Mouse (Mus musculus) ovary, postnatal 10 days (tissue): ENCODE measurements around the gene Aff4.

Experiments
- DNase-seq: peaks from one replicate; pipeline ENCODE4 v3.0.0; 2022; ENCODE audit warnings: low spot score

Aff4 gene

GRCm38 (mm10) chr11:53428716-53429057, 78.1 kb downstream of the Aff4 start:
- DNase-seq: no peak

GRCm38 (mm10) chr11:53429182-53429581, 78.5 kb downstream of the Aff4 start:
- no peak for DNase-seq

- no peak for DNase-seq
Observed at GRCm38 (mm10) chr11:53430300-53430669, 79.7 kb downstream of the Aff4 start.

GRCm38 (mm10) chr11:53430670-53431346, 80.2 kb downstream of the Aff4 start, which contains the start of the genes Uqcrq and Gdf9:
TSS of gene Uqcrq (minus strand) at chr11:53430831.
TSS of gene Gdf9 (plus strand) at chr11:53431023.
- DNase-seq: peak; percentile 91

- DNase-seq: no peak
Observed at GRCm38 (mm10) chr11:53431347-53432056, 80.9 kb downstream of the Aff4 start.

GRCm38 (mm10) chr11:53433057-53433456, 82.4 kb downstream of the Aff4 start:
- no peak for DNase-seq

GRCm38 (mm10) chr11:53435504-53435903, 84.9 kb downstream of the Aff4 start:
- DNase-seq: no peak

GRCm38 (mm10) chr11:53436338-53436737, 85.7 kb downstream of the Aff4 start:
- no peak for DNase-seq

GRCm38 (mm10) chr11:53441921-53442320, 91.3 kb downstream of the Aff4 start:
- DNase-seq: no peak

GRCm38 (mm10) chr11:53443861-53444260, 93.2 kb downstream of the Aff4 start:
- DNase-seq: no peak

- no peak for DNase-seq
Observed at GRCm38 (mm10) chr11:53445562-53445961, 94.9 kb downstream of the Aff4 start.

- DNase-seq: no peak
Observed at GRCm38 (mm10) chr11:53446183-53446582, 95.5 kb downstream of the Aff4 start.

- no peak for DNase-seq
Observed at GRCm38 (mm10) chr11:53447996-53448395, 97.4 kb downstream of the Aff4 start.

- no peak for DNase-seq
Observed at GRCm38 (mm10) chr11:53448529-53448928, 97.9 kb downstream of the Aff4 start.

GRCm38 (mm10) chr11:53450070-53450705, 99.6 kb downstream of the Aff4 start:
- no peak for DNase-seq

- DNase-seq: no peak
Observed at GRCm38 (mm10) chr11:53451361-53451760, 100.7 kb downstream of the Aff4 start.

- DNase-seq: no peak
Observed at GRCm38 (mm10) chr11:53452396-53452795, 101.8 kb downstream of the Aff4 start.

GRCm38 (mm10) chr11:53453031-53453430, 102.4 kb downstream of the Aff4 start:
- no peak for DNase-seq

- no peak for DNase-seq
Observed at GRCm38 (mm10) chr11:53456474-53457371, 106.1 kb downstream of the Aff4 start, which contains the start of the genes Gm10447 and Shroom1. TSS of gene Gm10447 (minus strand) at chr11:53457110. TSS of gene Shroom1 (plus strand) at chr11:53457205.

GRCm38 (mm10) chr11:53457372-53457954, 106.8 kb downstream of the Aff4 start:
- no peak for DNase-seq

GRCm38 (mm10) chr11:53458996-53459395, 108.4 kb downstream of the Aff4 start:
- no peak for DNase-seq

GRCm38 (mm10) chr11:53460192-53460591, 109.6 kb downstream of the Aff4 start:
- DNase-seq: no peak
